Mouse (Mus musculus) C2C12 (cell line): ENCODE data around the gene Prss33. TPM values are rescaled to one million over a fixed set of nuclear protein-coding genes. Genes with fewer than 3 reads are reported as not detected.
"Not testable (repeated sequence)": the region's sequence is repeated elsewhere in the genome, so short reads cannot be mapped to it uniquely, and the experiment has no call there.

Source experiments
- H3K27me3 ChIP-seq: one replicate; pipeline ENCODE4 v1.6.1; 2011; ENCODE audit not compliant: control insufficient read depth, insufficient read depth, insufficient read length
- H3K36me3 ChIP-seq: one replicate; pipeline ENCODE4 v1.6.1; 2011; ENCODE audit not compliant: control insufficient read depth, insufficient read depth
- H3K4me3 ChIP-seq: one replicate; pipeline ENCODE4 v1.5.1; 2011; ENCODE audit warnings: mild to moderate bottlenecking, control low read depth; ENCODE audit not compliant: poor library complexity, insufficient read depth, severe bottlenecking
- H3K79me2 ChIP-seq: one replicate; pipeline ENCODE4 v1.6.1; 2011; ENCODE audit not compliant: control insufficient read depth, insufficient read depth
- H3K79me3 ChIP-seq: one replicate; pipeline ENCODE4 v1.6.1; 2011; ENCODE audit warnings: low read depth, control low read depth
- H3ac ChIP-seq: one replicate; pipeline ENCODE3; 2011; ENCODE audit warnings: low read depth; ENCODE audit not compliant: control insufficient read depth, insufficient read length
- CEBPB ChIP-seq: IDR thresholded peaks from one replicate; pipeline ENCODE4 v1.6.1; 2011; ENCODE audit warnings: low read depth, mild to moderate bottlenecking, control low read depth, moderate library complexity
- CTCF ChIP-seq: IDR thresholded peaks from one replicate; pipeline ENCODE4 v1.5.1; 2011; ENCODE audit not compliant: control insufficient read depth, insufficient read depth, insufficient read length
- FOSL1 ChIP-seq: IDR thresholded peaks from one replicate; pipeline ENCODE4 v1.8.0; 2011; ENCODE audit warnings: mild to moderate bottlenecking, low read length; ENCODE audit not compliant: poor library complexity, insufficient read depth, severe bottlenecking
- MAX ChIP-seq: IDR thresholded peaks from one replicate; pipeline ENCODE4 v1.6.1; 2011; ENCODE audit warnings: mild to moderate bottlenecking, control low read depth
- MYOD1 ChIP-seq: IDR thresholded peaks from one replicate; pipeline ENCODE4 v1.6.1; 2011; ENCODE audit warnings: low read depth; ENCODE audit not compliant: control insufficient read depth, insufficient read length
- MYOG ChIP-seq: IDR thresholded peaks from one replicate; pipeline ENCODE4 v1.6.1; 2011; ENCODE audit not compliant: control insufficient read depth, insufficient read length; ENCODE audit errors: extremely low read depth
- USF1 ChIP-seq: IDR thresholded peaks from one replicate; pipeline ENCODE4 v1.6.1; 2011; ENCODE audit warnings: low read depth, mild to moderate bottlenecking, control low read depth, moderate library complexity
- long read RNA-seq, 2 experiments: library from polyadenylated mRNA; unstranded; transcript quantifications; one replicate each; pipeline ENCODE4 v2.0.0; 2019 to 2020
- polyA plus RNA-seq: library from polyadenylated mRNA; unstranded; fragments of >200 nt; fragmentation: generic; extraction: Trizol; gene quantifications from one replicate; pipeline ENCODE4 v1.2.1, GENCODE M21; 2012; ENCODE audit warnings: missing spikeins

Prss33 gene
- not detected for polyA plus RNA-seq
- long read RNA-seq, experiment 1, result 0 reads
- long read RNA-seq, experiment 2, result 0 reads

DNA sequence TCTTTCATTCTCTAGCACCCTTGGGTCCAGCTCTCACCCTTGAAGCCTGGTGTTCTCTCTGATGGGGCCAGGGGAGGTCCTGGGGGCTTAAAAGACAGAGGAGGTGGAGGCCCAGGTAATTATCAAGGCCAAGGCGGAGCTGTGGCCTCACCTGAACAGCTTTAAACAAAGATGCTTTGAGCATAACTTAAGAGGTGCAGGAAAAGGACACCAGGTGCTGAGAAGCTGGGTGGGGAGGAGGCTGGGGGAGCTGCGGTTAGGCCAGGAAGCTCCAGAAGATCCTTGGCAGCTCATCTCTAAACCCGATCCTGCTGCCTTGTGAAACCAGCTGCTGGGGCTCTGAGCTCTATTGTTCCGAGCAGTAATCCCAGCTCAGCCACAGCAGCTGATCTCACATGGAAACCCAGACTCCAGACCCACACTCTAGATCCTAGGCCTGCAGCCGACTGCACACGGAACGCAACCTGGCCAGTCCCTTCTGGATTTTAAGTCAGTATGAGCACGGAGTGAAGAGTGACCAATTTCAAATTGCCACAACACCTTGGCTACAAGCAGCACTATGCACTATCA is at the start of gene Prss33:
TSS of gene Prss33 (minus strand) at position 51 of the 570 bp plus-strand sequence.
- Histone ChIP-seq H3K79me2 (no peaks in the 10 kb centered on the region), H3K36me3 (no peaks in the 10 kb centered on the region), H3ac (no peak within 1 kb of the TSS), H3K27me3 (peaks cover 25% of the 10 kb centered on the region), H3K4me3 (no peak within 1 kb of the TSS), H3K79me3 (no peaks in the 10 kb centered on the region)
- TF ChIP-seq MAX, result no peak
- no peak for TF ChIP-seq CEBPB
- no peak for TF ChIP-seq USF1
- no peak for TF ChIP-seq CTCF
- TF ChIP-seq MYOG, result no peak
- no peak for TF ChIP-seq FOSL1
- no peak for TF ChIP-seq MYOD1

DNA sequence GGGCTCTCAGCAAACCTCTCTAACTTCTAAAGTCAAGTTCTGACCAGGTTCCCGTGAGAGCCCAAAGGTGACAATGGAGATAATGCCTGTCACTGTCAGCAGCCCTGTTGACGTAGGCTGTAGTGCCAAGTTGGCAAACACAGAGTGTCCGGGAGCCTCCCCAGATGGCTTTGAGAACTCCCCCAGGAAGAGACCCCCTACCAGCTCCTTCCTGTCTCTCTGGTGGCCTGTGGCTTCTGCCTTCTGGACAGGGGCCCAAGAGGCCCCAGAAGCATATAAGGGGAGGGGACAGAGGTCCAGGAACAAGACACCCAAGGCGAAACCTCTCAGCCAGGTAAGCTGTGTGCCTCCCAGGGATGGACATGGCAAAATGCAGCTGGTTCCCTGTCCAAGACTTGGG is 44.7 kb upstream of the Prss33 start, which contains the start of the genes Dcpp1 and Dcpp2:
TSS of gene Dcpp1 (plus strand) at position 301 of the 400 bp plus-strand sequence.
TSS of gene Dcpp2 (plus strand) at position 305 of the 400 bp plus-strand sequence.
- not testable (repeated sequence) for H3K4me3 ChIP-seq, H3K36me3 ChIP-seq, H3K79me2 ChIP-seq, H3ac ChIP-seq, H3K79me3 ChIP-seq
- H3K27me3 ChIP-seq, result peaks cover 19% of the 10 kb centered on the region

DNA sequence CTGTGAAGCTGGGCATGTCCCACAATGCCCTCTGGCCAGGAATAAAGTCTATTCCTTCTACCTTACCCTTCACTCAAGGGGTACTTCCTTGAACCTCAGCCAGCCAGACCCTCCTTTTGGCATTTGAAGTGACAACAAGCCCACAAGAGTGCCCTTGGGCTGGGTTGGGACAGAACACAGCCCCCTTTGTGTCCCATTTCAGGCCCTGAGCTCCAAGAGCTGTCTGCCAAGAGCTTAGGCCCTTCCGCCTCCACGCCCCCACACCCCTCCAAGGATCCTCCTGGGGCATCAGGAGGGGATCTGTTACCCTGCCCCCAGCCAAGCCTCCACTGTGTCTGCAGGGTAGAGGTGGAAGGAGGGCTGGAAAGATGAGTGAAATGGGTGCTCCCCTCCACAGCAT is 41.3 kb upstream of the Prss33 start:
- H3K27me3 ChIP-seq, result peaks cover 19% of the 10 kb centered on the region
- H3K79me2 ChIP-seq, result no peaks in the 10 kb centered on the region
- TF ChIP-seq CTCF, result no peak
- no peak for TF ChIP-seq CEBPB
- no peak for TF ChIP-seq MYOG
- TF ChIP-seq USF1, result no peak
- TF ChIP-seq MAX, result no peak
- no peak for TF ChIP-seq FOSL1
- TF ChIP-seq MYOD1, result no peak
- no peaks in the 10 kb centered on the region for H3K79me3 ChIP-seq
- no peak overlapping the region for H3ac ChIP-seq
- no peaks in the 10 kb centered on the region for H3K36me3 ChIP-seq
- H3K4me3 ChIP-seq, result no peak overlapping the region

DNA sequence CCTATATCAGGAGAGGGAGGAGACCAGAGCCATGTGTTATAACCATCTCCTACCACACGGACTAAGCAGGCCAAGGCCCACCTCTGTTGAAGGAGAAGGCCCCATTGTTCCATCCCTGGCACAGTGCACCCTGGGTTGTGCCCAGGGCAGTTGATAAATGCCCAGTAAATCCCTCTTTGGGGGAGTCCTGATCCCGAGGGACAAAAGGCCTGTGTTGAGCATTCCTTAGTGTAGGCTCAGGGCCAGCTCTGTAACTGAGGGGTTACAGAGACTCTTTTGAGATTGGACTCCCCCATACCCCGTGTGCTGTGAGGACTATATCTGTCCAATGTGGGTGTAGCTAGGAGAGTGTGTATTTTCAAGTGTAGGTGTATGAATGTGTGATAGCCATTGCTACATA is 40.9 kb upstream of the Prss33 start:
- Histone ChIP-seq H3K79me3 (no peaks in the 10 kb centered on the region), H3K36me3 (no peaks in the 10 kb centered on the region), H3K79me2 (no peaks in the 10 kb centered on the region), H3K4me3 (no peak overlapping the region), H3K27me3 (peaks cover 22% of the 10 kb centered on the region), H3ac (no peak overlapping the region)
- TF ChIP-seq MAX (no peak), USF1 (no peak), MYOG (no peak), CTCF (no peak), MYOD1 (no peak), CEBPB (no peak), FOSL1 (no peak)

DNA sequence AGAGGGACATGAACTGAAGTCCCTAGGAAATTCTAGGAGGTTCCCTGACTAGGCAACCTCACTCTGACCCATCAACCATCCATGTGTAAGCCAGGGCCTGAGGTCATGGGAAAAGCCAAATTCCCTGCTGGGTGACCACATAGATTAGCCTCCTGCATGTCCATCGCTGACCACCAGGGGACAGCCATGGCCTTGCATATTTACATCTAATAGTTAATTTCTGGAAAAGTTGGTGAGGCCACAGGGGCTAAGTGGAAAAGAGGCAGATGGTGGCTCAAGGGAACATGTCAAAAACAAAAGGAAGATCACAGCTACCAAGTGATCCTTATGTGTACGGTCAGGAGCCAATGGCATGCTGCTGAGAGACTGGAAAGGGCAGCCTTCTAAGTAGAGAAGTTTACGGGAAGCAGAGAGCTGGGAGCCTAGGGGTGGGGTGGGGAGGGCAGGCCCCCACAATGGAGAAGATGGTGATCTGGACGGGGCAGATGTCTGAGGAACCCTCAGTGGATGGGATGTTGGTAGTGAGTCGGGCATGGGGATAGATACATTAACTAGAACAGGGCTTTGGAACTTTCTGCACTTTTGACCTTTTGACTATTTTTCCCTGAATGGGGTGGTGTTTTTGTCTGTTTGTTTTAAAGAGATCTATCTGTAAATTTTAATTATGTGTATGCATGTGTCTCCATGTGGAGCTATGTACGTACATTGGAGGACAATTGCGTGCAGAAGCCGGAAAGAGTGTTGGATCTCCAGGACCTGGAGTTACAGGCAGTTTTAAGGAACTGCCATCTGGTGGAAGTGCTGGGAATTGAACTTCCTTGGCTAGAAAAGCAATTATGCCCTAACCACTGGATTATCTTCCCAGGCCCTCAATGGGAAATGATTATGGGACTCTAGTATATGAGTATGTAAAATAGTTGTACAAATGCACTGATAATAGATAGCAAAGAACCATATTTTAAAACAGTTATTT is 38.3 kb upstream of the Prss33 start:
- TF ChIP-seq MYOG, result no peak
- TF ChIP-seq CTCF, result peak; percentile 42
- H3K79me2 ChIP-seq, result no peaks in the 10 kb centered on the region
- H3ac ChIP-seq, result no peak overlapping the region
- no peaks in the 10 kb centered on the region for H3K79me3 ChIP-seq
- peaks cover 27% of the 10 kb centered on the region for H3K27me3 ChIP-seq
- no peaks in the 10 kb centered on the region for H3K36me3 ChIP-seq
- H3K4me3 ChIP-seq, result no peak overlapping the region
